Mouse (Mus musculus) retina, postnatal 7 days (tissue): ENCODE data around the gene Ltk.
"Not testable (repeated sequence)": the region's sequence is repeated elsewhere in the genome, so short reads cannot be mapped to it uniquely, and the experiment has no call there.

Experiments used
- DNase-seq: peaks from one replicate; pipeline ENCODE4 v3.0.0-alpha.2; 2012; ENCODE audit warnings: low read depth, low spot score

The Ltk gene

DNA sequence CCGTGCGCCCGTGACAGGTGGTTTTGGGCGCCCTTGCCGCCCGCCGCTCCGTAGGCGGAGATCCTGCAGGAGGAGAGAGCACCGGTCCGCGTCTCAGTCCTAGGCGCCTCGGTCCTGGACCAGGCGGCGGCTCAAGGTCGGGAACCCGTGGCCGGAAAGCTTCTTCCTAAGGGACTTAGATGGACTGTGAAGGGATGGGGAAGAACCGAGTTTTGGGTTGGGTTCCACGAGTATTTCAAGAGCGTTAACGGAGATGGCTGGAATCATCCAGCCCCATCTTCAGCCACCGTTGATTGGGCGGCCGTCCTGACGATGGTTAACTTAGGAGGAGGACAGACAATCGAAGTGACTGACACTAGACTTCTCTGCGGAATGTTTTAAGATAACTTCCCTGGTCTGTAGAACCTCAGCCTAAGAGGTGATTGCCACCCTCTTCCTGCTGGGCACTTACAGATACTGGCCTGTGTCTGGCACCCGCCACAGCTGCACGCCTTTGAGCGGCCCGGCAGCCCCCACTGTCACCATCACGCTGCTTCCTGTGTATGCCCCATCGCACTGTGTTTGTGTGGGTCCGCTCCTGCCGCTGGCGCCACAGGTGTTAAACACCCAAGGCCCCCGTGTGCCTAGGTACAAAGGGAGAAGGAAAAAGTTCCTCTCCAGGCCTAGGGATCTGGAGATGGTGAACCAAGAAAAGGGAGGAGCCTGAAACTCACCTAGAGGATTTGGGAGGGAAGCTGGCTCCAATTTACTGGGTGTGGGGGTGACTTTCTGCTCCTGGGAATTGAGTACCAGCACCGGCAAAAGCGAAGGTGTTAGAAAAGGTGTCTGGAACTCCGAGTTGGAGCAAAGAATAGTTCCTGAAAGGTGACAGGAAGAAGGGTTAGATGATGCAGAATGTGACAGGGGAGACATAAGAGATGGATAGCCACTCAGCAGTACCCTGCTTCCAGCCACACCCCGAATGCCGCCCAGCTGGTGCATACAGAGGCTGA lies 1.1 kb downstream of the Ltk start:
- no peak for DNase-seq

DNA sequence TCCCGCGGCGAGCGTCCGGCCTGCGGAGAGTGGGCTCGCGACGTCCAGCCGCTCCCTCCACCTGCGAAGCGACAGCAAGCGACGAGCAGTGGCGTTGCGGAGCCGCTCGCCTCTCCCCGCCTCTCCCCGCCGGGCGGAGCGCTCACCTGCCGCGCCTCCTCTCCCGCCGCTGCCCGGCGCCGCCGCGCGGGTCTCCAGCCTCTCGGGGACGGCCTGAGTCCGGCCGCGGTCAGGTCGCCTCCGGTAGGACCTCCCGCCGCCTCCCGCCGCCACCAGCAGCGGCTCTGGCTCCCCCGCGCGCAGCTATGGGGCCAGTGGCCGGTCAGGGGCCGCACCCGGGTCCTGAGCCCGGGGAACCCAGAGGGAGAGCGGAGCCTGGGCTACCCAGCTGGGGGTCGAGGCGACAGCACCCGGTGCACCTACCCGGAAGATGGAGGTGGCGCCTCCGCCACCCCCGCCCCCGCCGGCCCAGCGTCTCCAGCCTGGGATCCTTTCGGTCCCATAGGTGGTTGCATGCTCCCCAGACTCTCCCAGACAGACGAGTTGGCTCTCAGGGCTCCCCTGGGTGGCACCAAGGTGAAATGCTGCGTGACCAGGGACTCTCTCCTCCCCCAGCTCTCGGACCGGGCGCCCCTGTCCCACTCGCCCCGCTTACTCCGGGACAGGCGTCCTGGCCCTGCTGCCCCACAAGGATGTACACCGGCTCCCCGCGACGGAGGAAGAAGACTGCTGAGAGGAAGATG lies 2.0 kb downstream of the Ltk start:
- peak; percentile 30 for DNase-seq

DNA sequence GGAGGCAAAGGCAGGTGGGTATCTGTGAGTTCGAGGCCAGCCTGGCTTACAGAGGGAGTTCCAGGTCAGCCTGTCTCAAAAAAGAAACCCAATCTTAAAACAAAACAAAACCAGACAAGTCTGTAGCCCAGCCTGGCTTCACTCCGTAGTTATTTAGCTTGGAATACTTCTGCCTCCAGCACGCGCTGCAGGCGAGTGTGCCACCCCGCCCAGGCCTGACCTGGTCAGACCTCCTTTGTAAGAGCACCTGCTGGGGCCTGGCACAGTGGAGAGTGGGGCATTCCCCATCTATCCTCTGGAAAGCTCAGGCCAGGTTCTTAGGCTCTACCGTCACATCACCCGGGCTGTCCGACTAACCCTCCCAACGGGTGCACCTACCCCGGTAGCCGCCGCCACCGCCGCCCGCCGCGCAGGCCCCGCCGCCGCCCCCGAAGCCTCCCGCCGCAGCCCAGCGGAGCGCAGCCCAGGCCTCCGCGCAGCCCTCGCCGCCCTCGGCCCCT lies 2.6 kb downstream of the Ltk start:
- DNase-seq = no peak

DNA sequence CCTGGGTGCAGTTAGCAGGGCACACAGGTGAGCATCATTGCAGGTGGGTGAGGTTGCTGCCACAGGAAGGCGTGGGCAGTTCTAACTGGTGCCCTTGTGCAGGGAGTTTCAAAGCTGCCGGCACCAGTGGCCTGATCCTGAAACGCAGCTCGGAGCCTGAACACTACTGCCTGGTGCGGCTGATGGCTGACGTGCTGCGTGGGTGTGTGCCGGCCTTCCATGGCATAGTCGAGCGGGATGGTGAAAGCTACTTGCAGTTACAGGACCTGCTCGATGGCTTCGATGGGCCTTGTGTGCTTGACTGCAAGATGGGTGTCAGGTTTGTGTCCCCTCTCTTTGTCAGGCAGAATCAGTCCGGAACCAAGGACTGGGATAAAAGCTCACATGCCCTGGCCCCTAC lies 11.0 kb downstream of the Ltk start:
- no peak for DNase-seq

DNA sequence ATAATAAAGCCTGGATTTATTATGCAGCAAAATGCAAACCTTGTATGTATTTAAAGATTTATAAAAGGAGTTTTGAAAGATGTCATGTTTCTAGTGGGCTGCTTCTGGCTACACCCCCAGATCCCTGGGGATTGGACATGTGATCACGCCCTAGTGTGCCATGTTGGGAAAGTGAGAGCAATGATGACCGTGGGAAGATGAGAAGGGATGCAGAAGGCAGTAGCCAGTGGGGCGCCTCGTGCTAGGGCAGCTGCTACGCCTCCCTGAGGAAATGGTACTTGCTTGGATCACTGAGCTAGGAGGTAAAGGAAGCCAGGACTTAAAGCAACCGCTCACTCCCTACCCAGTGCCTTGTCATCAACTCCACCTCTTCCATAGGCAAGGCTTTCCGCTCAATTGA lies 12.7 kb downstream of the Ltk start:
- no peak for DNase-seq

DNA sequence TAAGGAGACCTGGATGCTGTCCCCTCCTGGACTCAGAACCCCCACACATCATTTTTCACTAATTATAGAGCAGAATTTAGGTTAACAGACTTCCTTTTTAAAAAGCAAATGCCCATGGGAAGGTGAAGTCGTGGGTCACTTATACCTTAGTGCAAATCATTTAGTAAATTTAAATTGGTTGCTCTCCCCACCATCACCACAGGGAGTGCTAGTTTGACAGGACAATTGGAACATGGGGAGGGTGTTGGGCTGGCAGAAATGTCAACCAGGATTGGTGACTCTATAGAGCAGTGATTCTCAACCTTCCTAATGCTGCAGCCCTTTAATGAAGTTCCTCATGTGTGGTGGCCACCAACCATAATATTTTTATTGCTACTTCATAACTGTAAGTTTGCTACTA lies 14.9 kb downstream of the Ltk start:
- DNase-seq = no peak

DNA sequence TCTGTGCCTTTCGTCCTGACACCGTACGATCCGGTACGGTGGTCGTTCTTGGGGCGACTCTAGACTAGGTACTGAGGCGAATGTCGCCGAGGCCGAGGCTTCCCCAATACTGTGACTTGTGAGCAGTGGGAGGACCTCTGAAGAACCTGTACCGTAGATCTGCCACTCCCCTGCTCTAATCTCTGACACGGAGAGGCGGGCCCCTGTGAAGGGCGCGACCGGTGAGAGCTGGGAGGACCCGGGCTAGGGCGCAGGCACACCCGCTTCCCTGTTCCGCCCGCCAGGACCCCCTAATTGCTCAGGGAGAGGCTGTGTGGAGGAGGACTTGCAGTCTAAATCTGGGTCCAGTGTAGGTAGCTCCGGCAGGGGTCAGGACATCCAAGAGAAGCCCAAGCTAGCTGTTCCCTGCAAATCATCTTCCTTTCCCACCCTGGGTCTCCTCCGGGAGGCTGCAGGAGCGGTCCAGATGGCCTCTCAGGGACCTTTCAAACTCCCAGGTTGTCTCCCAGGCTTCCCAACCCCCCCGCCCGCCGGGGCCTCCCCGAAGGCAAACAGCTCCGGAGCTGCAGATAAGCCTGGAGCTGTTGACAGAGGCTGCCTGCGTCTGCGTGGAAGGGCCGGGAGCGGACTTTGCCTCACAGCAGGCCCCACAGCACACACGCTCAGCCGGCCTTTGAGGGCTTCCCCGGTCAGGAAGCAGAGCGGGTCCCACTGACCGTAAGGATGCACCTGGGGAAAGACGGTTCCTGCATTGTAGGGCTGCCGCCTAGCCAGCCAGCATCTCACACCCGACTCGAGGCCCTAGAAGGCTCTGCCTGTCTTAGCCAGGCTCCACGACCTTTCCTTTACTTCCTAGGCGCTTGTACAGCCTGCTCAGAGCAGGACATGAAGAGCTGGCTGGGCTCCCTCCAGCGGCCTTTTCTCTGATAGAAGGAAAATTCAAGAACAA lies 15.8 kb downstream of the Ltk start:
- no peak for DNase-seq

DNA sequence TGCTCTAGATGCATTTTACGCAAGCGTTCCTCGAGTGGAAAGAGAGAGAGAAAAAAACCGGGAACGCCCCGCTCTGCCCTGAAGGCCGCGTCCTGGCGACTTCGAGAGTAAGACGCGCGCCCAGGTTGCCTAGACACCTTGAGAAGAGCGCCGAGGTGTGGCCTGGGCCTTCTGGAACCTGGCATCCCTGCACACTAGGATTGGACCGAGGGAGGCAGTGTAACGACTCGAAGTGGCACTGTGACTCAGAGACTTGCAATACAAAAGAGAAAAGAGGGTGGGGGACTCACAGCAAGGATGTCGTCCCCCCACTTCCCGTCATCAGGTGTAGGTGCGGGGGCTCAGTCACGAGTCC lies 16.4 kb downstream of the Ltk start:
- no peak for DNase-seq

DNA sequence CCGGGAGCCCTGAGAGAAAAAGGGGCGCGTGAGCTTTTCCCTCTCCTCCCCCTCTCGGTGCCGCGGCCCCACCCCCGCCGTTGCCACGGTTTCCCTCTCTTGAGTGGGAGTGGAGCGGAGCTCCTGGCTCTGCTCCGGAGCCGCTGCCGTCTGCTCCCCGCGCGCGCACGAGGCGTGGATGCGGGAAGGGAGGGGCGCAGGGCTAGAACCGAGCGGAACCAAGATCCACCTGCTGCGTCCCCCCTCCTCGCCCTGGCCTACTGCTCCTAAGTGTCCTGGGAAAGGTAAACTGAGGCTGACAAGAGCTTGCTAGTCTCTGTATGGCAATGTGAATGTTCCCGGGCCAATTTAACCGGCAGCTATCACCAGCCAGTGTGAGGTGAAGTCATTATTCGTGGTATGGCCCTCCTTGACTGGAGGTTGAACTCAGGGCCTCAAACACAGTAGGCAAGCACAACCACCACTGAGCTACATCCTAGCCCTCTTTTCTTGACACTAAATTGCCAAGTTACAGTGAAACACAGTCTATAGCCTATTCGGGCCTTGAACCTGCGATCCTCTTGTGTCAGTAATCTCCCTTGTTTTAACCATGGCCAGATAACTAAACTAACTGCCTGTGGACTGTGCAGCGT lies 16.9 kb downstream of the Ltk start:
- no peak for DNase-seq

DNA sequence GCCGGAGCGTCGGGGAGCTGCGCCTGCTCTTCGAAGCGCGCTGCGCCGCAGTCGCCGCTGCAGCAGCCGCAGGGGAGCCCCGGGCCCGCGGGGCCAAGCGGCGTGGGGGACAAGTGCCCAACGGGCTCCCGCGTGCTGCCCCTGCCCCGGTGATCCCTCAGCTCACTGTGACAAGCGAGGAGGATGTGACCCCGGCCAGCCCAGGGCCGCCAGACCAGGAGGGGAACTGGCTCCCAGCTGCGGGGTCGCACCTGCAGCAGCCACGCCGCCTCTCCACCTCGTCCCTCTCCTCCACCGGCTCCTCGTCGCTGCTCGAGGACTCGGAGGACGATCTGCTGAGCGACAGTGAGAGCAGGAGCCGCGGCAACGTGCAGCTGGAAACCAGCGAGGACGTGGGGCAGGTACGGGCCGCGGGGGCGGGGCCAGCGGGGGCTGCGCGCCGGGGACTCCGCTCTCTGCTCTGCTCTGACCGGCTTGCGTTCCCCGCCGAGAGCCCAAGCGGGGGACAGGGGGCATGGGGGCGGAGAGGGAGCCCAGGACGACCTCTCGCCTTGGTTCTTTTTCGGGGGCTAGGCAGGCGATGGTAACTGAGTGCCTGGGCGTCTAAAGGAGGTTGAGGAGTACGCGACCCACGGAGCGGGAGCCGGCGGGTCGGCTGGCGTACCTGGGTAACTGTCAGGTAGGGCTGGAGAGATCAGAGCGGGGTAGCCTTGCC lies 17.6 kb downstream of the Ltk start:
- DNase-seq = no peak

DNA sequence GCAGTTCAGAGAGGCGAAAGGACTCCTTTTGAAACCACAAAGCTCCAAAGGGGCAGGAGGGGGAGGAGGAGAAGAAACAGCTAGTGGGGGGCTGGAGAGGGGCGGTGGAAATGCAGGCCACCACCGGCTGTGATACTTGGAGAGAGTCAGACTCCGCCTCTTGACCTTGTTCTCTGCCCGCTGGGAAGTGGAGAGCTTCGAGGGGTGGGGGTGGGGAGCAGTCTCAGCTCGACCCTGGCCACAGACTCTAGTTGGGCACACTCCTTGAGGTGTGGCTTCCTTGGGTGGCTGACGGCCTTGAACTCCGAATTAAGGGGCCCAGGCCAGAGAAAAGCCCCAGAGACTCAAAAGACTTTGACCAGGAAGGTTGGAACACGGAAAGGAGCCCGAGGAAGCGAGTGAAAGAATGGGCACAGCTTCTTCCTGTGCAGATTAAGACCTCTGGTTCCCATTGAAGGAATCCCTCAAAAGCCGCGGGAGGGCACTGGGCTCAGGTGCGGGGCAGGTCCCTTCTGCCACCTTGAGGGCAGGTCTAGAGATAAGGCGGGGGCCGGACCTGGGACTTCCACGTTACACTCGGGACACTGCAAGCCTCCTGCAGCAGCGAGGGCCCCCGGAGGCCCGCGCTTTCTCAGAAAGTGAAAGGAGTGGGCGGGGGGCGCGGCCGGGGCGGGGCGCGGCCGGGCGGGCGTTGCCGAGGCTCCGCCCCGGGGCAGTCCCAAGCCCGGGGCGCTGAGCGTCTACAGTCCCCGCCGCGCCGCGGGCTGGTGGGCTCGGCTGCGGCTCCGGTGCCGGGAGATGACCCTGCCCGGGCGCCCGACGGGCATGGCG lies 18.4 kb downstream of the Ltk start, which contains the start of gene Itpka:
Gene Itpka (plus strand): TSS at position 757 of the 831 bp plus-strand sequence.
- DNase-seq = peak; percentile 43

DNA sequence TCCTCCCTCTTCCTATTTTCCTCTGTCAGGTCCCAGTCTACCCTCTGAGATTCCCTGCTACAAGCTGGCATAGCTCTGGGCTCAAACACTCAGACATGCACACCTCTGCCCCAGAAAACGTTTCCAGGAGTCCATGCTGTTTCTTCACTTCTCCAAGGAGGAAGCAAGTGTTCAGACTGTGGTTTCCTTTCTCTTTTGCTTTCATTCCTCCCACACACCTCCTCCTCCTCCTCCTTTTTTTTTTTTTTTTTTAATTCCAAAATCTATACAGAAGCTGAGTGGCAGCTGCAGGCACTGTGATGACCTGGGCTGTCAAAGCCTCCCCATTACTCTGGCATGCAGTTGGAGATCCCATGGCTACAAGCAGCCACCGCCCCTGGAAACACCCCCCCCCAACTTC lies 19.7 kb downstream of the Ltk start:
- no peak for DNase-seq

DNA sequence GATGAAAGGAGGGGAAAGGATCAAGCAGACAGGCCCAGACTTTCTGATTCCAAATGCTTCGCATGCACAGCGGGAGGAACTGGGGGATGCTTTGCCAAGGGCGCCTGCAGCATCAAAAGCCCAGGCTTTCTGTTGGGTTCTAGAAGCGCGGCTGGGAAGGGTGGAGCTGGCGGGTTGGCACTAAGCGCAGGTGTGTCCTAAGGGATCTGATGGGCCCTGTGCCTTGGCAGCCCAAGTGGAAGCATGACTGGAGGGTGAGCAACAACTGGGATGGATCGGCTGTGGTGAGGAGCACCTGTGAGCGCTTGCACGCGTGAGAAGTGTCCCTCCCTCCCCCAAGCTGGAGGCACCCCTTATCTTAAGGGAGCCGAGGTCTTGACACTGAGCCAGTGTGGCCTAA lies 23.1 kb downstream of the Ltk start:
- no peak for DNase-seq

DNA sequence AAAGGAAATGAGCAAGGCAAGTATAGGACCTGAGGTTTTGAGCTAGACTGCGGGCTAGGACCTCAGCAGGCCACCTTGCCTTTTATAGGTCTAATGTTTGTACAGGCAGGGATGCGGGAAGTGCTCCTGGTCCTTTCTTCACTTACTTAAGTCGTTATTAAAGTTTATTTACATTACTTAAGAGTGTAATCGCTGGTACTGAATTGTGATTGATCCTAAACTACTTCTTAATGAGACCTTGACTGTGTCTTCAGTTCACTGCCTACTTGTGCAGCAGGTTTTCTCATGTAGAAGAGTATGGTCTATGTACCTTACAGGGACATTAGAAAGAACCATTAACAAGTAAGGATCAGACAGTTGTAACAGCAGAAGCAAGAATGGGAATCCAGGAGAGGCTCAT lies 29.5 kb downstream of the Ltk start:
- no peak for DNase-seq

DNA sequence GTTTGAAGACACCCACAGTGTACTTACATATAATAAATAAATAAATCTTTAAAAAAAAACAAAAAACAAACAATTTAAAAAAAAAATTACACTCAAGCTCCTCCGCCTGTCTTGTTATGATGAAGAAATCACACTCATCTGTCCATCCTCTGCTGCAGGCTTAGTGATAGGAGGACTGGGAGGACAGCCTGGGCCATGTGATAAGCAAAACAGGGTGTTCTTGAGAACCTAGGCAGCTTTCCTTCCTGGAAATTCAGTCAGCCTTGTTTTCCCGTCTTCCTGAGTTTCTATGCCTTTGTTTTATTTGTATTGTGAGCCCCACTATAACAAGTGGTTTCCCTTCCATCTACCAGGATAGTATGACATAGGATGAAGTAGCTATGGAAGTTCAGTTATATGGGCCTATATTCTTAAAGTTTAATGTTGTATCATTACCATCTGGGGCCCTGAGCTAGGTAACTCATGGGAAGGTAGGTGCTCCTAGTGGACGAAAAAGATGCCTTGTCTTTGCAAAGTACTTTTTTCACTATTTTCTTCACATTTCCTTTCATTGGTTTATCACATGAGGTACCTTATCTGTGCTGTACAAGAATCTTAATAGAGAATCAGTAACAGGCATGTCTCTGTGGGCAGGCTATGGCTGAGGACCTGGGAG lies 32.3 kb downstream of the Ltk start:
- no peak for DNase-seq

DNA sequence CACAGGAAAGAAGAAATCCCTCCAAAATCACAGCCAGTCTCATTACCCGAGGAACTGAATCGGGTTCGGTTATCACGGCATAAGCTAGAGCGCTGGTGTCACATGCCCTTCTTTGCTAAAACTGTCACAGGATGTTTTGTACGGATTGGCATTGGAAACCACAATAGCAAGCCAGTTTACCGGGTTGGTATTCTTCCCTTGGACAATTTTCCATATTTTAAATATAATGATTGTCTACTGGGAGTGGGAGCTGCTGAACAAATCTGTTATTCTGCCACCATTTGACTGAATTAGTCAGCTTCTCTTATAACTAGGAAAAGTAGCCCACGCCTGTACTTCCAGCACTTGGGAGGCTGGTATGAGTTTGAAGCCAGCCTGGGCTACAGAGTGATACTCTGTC lies 39.2 kb downstream of the Ltk start:
- DNase-seq = no peak

DNA sequence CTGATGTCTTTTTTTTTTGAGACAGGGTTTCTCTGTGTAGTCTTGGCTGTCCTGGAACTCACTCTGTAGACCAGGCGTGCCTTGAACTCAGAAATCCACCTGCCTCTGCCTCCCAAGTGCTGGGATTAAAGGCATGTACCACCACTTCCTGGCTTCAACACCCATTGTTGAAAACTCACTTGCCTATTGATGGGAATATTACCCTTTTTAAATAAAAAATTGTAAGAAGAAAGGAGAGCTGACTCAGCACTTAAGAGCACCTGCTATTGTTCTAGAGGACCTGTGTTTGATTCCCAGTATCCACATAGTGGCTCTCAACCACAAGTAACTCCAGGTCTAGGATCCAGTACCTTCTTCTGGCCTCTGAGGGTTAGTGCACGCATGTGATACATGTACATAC lies 44.4 kb downstream of the Ltk start:
- DNase-seq = not testable (repeated sequence)

DNA sequence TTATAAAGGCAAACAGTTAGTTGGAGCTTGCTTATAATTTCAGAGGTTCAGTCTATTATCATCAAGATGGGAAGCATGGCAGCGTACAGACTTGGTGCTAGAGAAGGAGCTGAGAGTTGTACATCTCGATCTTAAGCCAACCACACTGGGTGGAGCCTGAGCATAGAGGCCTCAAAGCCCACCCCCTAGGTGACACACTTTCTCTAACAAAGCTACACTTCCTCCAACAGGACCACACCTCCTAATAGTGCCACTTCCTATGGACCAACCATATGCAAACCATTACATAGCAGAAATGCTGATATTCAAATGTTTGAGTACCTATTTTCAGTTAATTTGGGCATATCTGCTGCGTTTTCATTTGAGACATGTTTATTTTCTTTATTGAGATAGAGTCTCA lies 50.2 kb downstream of the Ltk start:
- DNase-seq = no peak

DNA sequence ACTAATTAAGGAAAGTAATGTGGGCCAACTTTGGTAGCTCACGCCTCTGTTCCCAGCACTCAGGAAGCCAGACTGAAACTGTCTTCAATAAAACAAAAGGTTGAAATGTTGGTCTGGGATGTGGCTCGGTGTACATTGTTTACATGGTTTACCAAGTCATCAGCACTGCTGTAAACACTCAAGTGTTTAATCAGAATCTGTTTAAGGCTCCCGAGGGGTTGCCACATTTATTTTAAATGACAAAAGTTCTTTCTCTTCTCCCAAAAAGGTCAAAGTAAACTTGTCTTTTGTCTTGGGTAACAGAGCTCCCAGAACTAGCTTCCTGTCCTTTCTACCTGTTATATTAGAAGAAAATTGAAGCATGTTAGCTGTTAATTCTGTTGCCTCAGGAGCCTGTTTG lies 52.6 kb downstream of the Ltk start:
- DNase-seq = no peak
